Mouse (Mus musculus) liver, postnatal 0 days (tissue): Measurements from ENCODE around the gene B3galt6.

Source experiments
- CTCF ChIP-seq: sonication (generic); IDR thresholded peaks from 2 replicates; pipeline ENCODE4 v1.5.1; 2016; ENCODE audit warnings: antibody characterized with exemption, low read depth
- EP300 ChIP-seq: IDR thresholded peaks from 2 replicates; pipeline ENCODE4 v1.6.1; 2016; ENCODE audit warnings: antibody characterized with exemption, low read depth, mild to moderate bottlenecking

DNA sequence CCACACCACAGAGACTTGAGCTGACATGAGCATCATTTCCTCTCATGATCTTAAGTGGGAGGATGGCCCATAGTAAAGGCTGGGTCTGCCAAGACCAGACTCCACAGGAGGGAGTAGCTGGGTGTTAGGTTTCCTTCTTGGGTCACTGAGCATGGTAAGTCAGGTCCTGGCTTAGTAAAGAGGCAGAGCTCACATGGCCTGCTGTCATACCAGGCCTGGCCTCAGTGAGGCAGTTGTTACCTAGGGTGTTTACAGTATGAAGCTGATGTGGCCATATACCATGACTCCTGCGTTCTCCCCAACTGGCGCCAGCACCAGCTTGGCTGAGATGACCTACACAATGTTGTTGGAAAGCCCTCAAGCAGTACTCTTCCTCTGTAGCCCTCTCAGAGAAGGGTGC is 19.2 kb downstream of the B3galt6 start:
- TF ChIP-seq EP300 (no peak), CTCF (peak; percentile 20; the same call in 1 of the 2 replicates)
